Mouse (Mus musculus): ENCODE results near the gene Efna4. TPM values are rescaled to one million over a fixed set of nuclear protein-coding genes. Genes with fewer than 3 reads are reported as not detected.

The Efna4 gene
- polyA plus RNA-seq (2015; fragmentation: Nextera tagmentation; extraction: Ambion mirVana), result 16.0 and 16.3 TPM in 2 replicates

DNA sequence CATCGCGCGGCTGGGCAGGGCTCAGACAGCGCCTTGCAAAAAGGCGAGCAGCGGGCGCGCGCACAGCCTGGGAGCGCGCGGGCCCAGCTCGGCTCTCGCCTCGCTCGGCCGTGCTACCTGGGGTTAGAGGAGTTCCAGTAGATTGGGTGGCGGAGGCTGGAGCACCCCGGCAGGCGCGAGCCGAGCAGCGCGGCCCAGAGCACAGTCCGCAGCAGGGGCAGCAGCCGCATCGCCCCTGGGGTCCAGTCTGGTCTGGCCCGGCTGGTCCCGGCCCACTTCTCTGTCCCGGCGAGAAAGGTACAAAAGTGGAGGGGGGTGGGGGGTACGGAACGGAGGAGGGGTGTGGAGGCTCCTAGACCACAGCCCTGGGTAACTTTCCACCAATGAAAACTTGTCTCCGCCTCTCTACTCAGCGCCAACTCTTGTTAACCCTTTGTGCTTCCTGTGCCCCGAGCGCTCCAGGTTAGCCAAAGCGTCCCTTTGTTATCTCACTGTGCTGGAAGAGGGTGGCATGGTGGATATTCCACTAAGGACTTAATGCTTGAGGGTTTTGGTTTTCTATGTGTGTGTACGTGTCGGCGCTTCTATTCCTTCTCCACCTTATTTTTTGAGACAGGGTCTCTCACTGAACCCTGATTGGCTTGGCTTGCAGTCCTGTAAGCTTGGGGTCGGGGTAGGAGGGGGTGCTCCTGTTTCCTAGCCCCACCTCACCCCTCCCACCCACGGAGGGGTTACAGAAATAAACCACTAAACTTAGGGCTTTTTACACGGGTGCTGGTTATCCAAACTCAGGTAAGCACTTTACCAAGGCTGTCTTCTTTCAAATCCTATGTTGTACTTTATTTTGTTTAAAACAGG is at the start of gene Efna4:
TSS of gene Efna4 (minus strand) at position 308 of the 858 bp plus-strand sequence.
- H3K4me2 ChIP-seq, result peak within 1 kb of the TSS; percentile 77
- no peaks in the 10 kb centered on the region for H3K9me3 ChIP-seq (replicated peaks)
- peak; percentile 83 for ATAC-seq
- H3K4me3 ChIP-seq, result peak within 1 kb of the TSS; percentile 88
- peak within 1 kb of the TSS; percentile 86 for H3K27ac ChIP-seq
- peaks cover 67% of the 10 kb centered on the region for H3K4me1 ChIP-seq
- no peaks in the 10 kb centered on the region for H3K27me3 ChIP-seq
- peak within 1 kb of the TSS; percentile 92 for H3K9ac ChIP-seq
- WGBS, result under 1% methylated on average over 41 of the region's 44 CpGs
- H3K36me3 ChIP-seq (ENCODE audit: poor library complexity, severe bottlenecking), result peaks cover 26% of the 10 kb centered on the region

- H3K27ac ChIP-seq, result no peak overlapping the region
- H3K9ac ChIP-seq, result no peak overlapping the region
- 56% methylated on average over 17 of the region's 17 CpGs for WGBS
- no peak overlapping the region for H3K4me3 ChIP-seq
- H3K4me2 ChIP-seq, result no peak overlapping the region
- H3K9me3 ChIP-seq (replicated peaks), result no peaks in the 10 kb centered on the region
- H3K27me3 ChIP-seq, result peaks cover 4% of the 10 kb centered on the region
- no peak for ATAC-seq
- no peaks in the 10 kb centered on the region for H3K36me3 ChIP-seq (ENCODE audit: poor library complexity, severe bottlenecking)
- peaks cover 30% of the 10 kb centered on the region for H3K4me1 ChIP-seq
Observed at GRCm38 (mm10) chr3:89386438-89387420, 48.9 kb upstream of the Efna4 start.

DNA sequence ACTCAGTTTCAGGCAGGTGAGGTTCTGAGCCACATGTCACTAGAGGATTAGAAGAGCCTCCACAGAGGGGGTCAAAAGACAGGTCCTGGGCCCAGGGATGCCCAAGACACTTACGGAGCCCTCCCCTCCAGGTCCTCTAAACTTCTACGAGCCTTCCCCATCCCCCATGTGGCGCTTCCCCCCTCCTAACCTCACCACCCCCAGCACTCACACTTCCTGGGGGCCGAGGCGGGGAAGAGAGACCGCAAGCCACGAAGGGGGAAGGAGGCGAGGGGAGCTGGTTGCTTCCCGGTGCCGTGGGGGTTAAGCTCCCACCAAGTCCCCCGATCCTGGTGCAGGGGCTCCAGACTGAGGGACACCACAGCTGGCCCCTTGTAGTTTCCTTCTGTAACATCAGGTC is 47.6 kb upstream of the Efna4 start:
- WGBS, result 35% methylated on average over 11 of the region's 11 CpGs

GRCm38 (mm10) chr3:89384331-89385076 is 46.7 kb upstream of the Efna4 start:
- H3K27me3 ChIP-seq, result 0 out of 2 replicates have a peak, but pooled peaks cover 4% of the 10 kb centered on the region
- no peak overlapping the region for H3K27ac ChIP-seq
- no peak overlapping the region for H3K4me3 ChIP-seq
- H3K9ac ChIP-seq, result no peak overlapping the region
- H3K9me3 ChIP-seq (replicated peaks), result no peaks in the 10 kb centered on the region
- ATAC-seq, result no peak
- peaks cover 11% of the 10 kb centered on the region; the same call in 1 of the 2 replicates for H3K4me1 ChIP-seq
- WGBS, result 50% methylated on average over 11 of the region's 12 CpGs
- no peak overlapping the region for H3K4me2 ChIP-seq
- H3K36me3 ChIP-seq (ENCODE audit: poor library complexity, severe bottlenecking), result no peaks in the 10 kb centered on the region

More for the DNA sequence above, 47.6 kb upstream of the Efna4 start:
- Histone ChIP-seq H3K4me1 (peaks cover 17% of the 10 kb centered on the region), H3K4me3 (no peak overlapping the region), H3K9me3 (replicated peaks) (no peaks in the 10 kb centered on the region), H3K4me2 (no peak overlapping the region), H3K27ac (no peak overlapping the region), H3K36me3 (ENCODE audit: poor library complexity, severe bottlenecking) (no peaks in the 10 kb centered on the region), H3K9ac (no peak overlapping the region), H3K27me3 (0 out of 2 replicates have a peak, but pooled peaks cover 4% of the 10 kb centered on the region)
- no peak for ATAC-seq

- no peaks in the 10 kb centered on the region for H3K36me3 ChIP-seq (ENCODE audit: poor library complexity, severe bottlenecking)
- no peak overlapping the region for H3K27ac ChIP-seq
- H3K4me2 ChIP-seq, result no peak overlapping the region
- no peak overlapping the region for H3K4me3 ChIP-seq
- ATAC-seq, result no peak
- 84% methylated on average over 5 of the region's 5 CpGs for WGBS
- H3K27me3 ChIP-seq, result 0 out of 2 replicates have a peak, but pooled peaks cover 4% of the 10 kb centered on the region
- H3K9ac ChIP-seq, result no peak overlapping the region
- H3K4me1 ChIP-seq, result peaks cover 14% of the 10 kb centered on the region
- no peaks in the 10 kb centered on the region for H3K9me3 ChIP-seq (replicated peaks)
Observed at GRCm38 (mm10) chr3:89383651-89384255, 45.9 kb upstream of the Efna4 start.

DNA sequence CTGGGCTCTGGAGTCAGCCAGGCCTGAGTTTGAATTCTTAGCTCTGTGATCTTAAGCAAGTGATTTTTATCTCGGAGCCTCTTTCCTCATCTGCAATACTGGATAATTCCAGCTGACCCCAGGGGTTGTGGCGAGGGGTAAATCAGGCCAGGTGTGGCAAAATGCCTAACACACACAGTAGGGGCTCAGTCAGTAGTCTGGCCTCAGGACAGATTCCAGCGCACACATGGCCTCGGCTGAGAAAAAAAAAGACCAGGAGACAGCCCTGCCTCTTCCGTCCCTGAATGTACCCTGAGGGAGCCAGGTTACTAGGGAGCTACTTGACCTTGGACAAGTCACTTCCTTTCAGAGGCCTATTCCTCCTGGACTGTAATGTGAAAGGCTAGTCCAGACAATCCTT is 45.1 kb upstream of the Efna4 start:
- Histone ChIP-seq H3K9ac (no peak overlapping the region), H3K4me2 (no peak overlapping the region), H3K36me3 (ENCODE audit: poor library complexity, severe bottlenecking) (no peaks in the 10 kb centered on the region), H3K27me3 (0 out of 2 replicates have a peak, but pooled peaks cover 4% of the 10 kb centered on the region), H3K27ac (no peak overlapping the region), H3K4me1 (peaks cover 18% of the 10 kb centered on the region), H3K9me3 (replicated peaks) (no peaks in the 10 kb centered on the region), H3K4me3 (no peak overlapping the region)
- no peak for ATAC-seq
- 81% methylated on average over 5 of the region's 5 CpGs for WGBS

GRCm38 (mm10) chr3:89382033-89382882 is 44.4 kb upstream of the Efna4 start:
- H3K9me3 ChIP-seq (replicated peaks), result no peaks in the 10 kb centered on the region
- no peak overlapping the region for H3K4me2 ChIP-seq
- H3K4me3 ChIP-seq, result no peak overlapping the region
- H3K36me3 ChIP-seq (ENCODE audit: poor library complexity, severe bottlenecking), result no peaks in the 10 kb centered on the region
- ATAC-seq, result no peak
- H3K9ac ChIP-seq, result no peak overlapping the region
- H3K27me3 ChIP-seq, result 0 out of 2 replicates have a peak, but pooled peaks cover 4% of the 10 kb centered on the region
- H3K27ac ChIP-seq, result no peak overlapping the region
- 85% methylated on average over 9 of the region's 9 CpGs for WGBS
- peaks cover 15% of the 10 kb centered on the region for H3K4me1 ChIP-seq

GRCm38 (mm10) chr3:89381233-89381632 is 43.4 kb upstream of the Efna4 start:
- no peak overlapping the region for H3K4me2 ChIP-seq
- 0 out of 2 replicates have a peak, but pooled peaks cover 4% of the 10 kb centered on the region for H3K27me3 ChIP-seq
- WGBS, result 82% methylated on average over 11 of the region's 11 CpGs
- H3K27ac ChIP-seq, result no peak overlapping the region
- no peaks in the 10 kb centered on the region for H3K36me3 ChIP-seq (ENCODE audit: poor library complexity, severe bottlenecking)
- H3K4me1 ChIP-seq, result peaks cover 15% of the 10 kb centered on the region
- no peak overlapping the region for H3K4me3 ChIP-seq
- ATAC-seq, result no peak
- no peaks in the 10 kb centered on the region for H3K9me3 ChIP-seq (replicated peaks)
- no peak overlapping the region for H3K9ac ChIP-seq

GRCm38 (mm10) chr3:89380711-89381110 is 42.9 kb upstream of the Efna4 start:
- Histone ChIP-seq H3K36me3 (ENCODE audit: poor library complexity, severe bottlenecking) (no peaks in the 10 kb centered on the region), H3K9ac (no peak overlapping the region), H3K27me3 (0 out of 2 replicates have a peak, but pooled peaks cover 4% of the 10 kb centered on the region), H3K4me1 (peaks cover 15% of the 10 kb centered on the region), H3K9me3 (replicated peaks) (no peaks in the 10 kb centered on the region), H3K4me3 (no peak overlapping the region), H3K27ac (no peak overlapping the region), H3K4me2 (no peak overlapping the region)
- 94% methylated on average over 18 of the region's 18 CpGs for WGBS
- no peak for ATAC-seq

- whole genome bisulfite sequencing, result 95% methylated on average over 14 of the region's 14 CpGs
- ATAC-seq, result no peak
- no peak overlapping the region for H3K4me3 ChIP-seq
Observed at GRCm38 (mm10) chr3:89380291-89380690, 42.5 kb upstream of the Efna4 start.

More at GRCm38 (mm10) chr3:89380291-89380690, 42.5 kb upstream of the Efna4 start:
- Histone ChIP-seq H3K36me3 (ENCODE audit: poor library complexity, severe bottlenecking) (no peaks in the 10 kb centered on the region), H3K4me2 (no peak overlapping the region), H3K9me3 (replicated peaks) (no peaks in the 10 kb centered on the region), H3K4me1 (peaks cover 15% of the 10 kb centered on the region), H3K27me3 (no peaks in the 10 kb centered on the region), H3K9ac (no peak overlapping the region), H3K27ac (no peak overlapping the region)

Data from forebrain, embryonic 13.5 days (tissue).